Mouse (Mus musculus) left cerebral cortex, adult 11 months (tissue): Measurements from ENCODE around the gene Vmn1r6.
"Not testable (repeated sequence)": the region's sequence is repeated elsewhere in the genome, so short reads cannot be mapped to it uniquely, and the experiment has no call there.

Experiments used
- DNase-seq: peaks from one replicate; pipeline ENCODE4 v3.0.0; 2022; ENCODE audit warnings: low spot score

Gene Vmn1r6

GRCm38 (mm10) chr6:56996943-56997342, at the start of gene Vmn1r6:
Gene Vmn1r6, plus strand, starts transcription at chr6:56997243.
- no peak for DNase-seq

- no peak for DNase-seq
These were observed 40.6 kb upstream of the Vmn1r6 start for GRCm38 (mm10) chr6:56956436-56956835.

GRCm38 (mm10) chr6:56969973-56970372, 27.1 kb upstream of the Vmn1r6 start, which contains the start of gene Vmn1r5:
Gene Vmn1r5, plus strand, starts transcription at chr6:56970273.
- DNase-seq = no peak

GRCm38 (mm10) chr6:57025224-57025623, 28.2 kb downstream of the Vmn1r6 start, which contains the start of gene Vmn1r7:
Gene Vmn1r7, minus strand, starts transcription at chr6:57025324.
- DNase-seq = not testable (repeated sequence)

GRCm38 (mm10) chr6:57031984-57032383, 34.9 kb downstream of the Vmn1r6 start, which contains the start of gene Vmn1r8:
Gene Vmn1r8, plus strand, starts transcription at chr6:57032284.
- DNase-seq = no peak

- no peak for DNase-seq
These were observed 37.6 kb downstream of the Vmn1r6 start for GRCm38 (mm10) chr6:57034674-57035073.
